Mouse (Mus musculus): ENCODE measurements at regions not wholly inside any gene's neighbourhood (a gene's known extent, or its start where the extent isn't known, plus 50 kb on each side); places are given as distances from the start of the nearest gene placed in this dataset.

- no peak for ATAC-seq (replicated peaks; ENCODE audit: low read depth, poor library complexity, severe bottlenecking)
Observed at GRCm38 (mm10) chr3:80248611-80249010, 364.3 kb downstream of the Fam198b start.

GRCm38 (mm10) chr3:80249974-80250373 lies 365.6 kb downstream of the Fam198b start:
- ATAC-seq (replicated peaks; ENCODE audit: low read depth, poor library complexity, severe bottlenecking) = no peak

- ATAC-seq (replicated peaks; ENCODE audit: low read depth, poor library complexity, severe bottlenecking) = no peak
Observed at GRCm38 (mm10) chr3:80255304-80255703, 371.0 kb downstream of the Fam198b start.

- ATAC-seq (replicated peaks; ENCODE audit: low read depth, poor library complexity, severe bottlenecking) = no peak
Observed at GRCm38 (mm10) chr3:80256383-80256782, 372.1 kb downstream of the Fam198b start.

GRCm38 (mm10) chr3:80263095-80263494 lies 378.8 kb downstream of the Fam198b start:
- ATAC-seq (replicated peaks; ENCODE audit: low read depth, poor library complexity, severe bottlenecking) = no peak

- no peak for ATAC-seq (replicated peaks; ENCODE audit: low read depth, poor library complexity, severe bottlenecking)
Observed at GRCm38 (mm10) chr3:80284656-80285055, 400.3 kb downstream of the Fam198b start.

GRCm38 (mm10) chr3:80285246-80285645 lies 400.9 kb downstream of the Fam198b start:
- ATAC-seq (replicated peaks; ENCODE audit: low read depth, poor library complexity, severe bottlenecking) = no peak

- ATAC-seq (replicated peaks; ENCODE audit: low read depth, poor library complexity, severe bottlenecking) = no peak
Observed at GRCm38 (mm10) chr3:80293485-80293884, 409.2 kb downstream of the Fam198b start.

- no peak for ATAC-seq (replicated peaks; ENCODE audit: low read depth, poor library complexity, severe bottlenecking)
Observed at GRCm38 (mm10) chr3:80307632-80308031, 423.3 kb downstream of the Fam198b start.

- no peak for ATAC-seq (replicated peaks; ENCODE audit: low read depth, poor library complexity, severe bottlenecking)
Observed at GRCm38 (mm10) chr3:80309931-80310330, 425.6 kb downstream of the Fam198b start.

- ATAC-seq (replicated peaks; ENCODE audit: low read depth, poor library complexity, severe bottlenecking) = no peak
Observed at GRCm38 (mm10) chr3:80311689-80312088, 427.4 kb downstream of the Fam198b start.

- ATAC-seq (replicated peaks; ENCODE audit: low read depth, poor library complexity, severe bottlenecking) = no peak
Observed at GRCm38 (mm10) chr3:80322291-80322690, 438.0 kb downstream of the Fam198b start.

GRCm38 (mm10) chr3:80324726-80325125 lies 440.4 kb downstream of the Fam198b start:
- ATAC-seq (replicated peaks; ENCODE audit: low read depth, poor library complexity, severe bottlenecking) = no peak

- no peak for ATAC-seq (replicated peaks; ENCODE audit: low read depth, poor library complexity, severe bottlenecking)
Observed at GRCm38 (mm10) chr3:80331776-80332175, 447.4 kb downstream of the Fam198b start.

GRCm38 (mm10) chr3:80334446-80334893 lies 450.1 kb downstream of the Fam198b start:
- ATAC-seq (replicated peaks; ENCODE audit: low read depth, poor library complexity, severe bottlenecking) = no peak

- no peak for ATAC-seq (replicated peaks; ENCODE audit: low read depth, poor library complexity, severe bottlenecking)
Observed at GRCm38 (mm10) chr3:80336123-80336674, 451.9 kb downstream of the Fam198b start.

GRCm38 (mm10) chr3:80367972-80368371 lies 434.7 kb downstream of the Gria2 start:
- no peak for ATAC-seq (replicated peaks; ENCODE audit: low read depth, poor library complexity, severe bottlenecking)

- ATAC-seq (replicated peaks; ENCODE audit: low read depth, poor library complexity, severe bottlenecking) = no peak
Observed at GRCm38 (mm10) chr3:80369214-80369941, 433.3 kb downstream of the Gria2 start.

GRCm38 (mm10) chr3:80372436-80372835 lies 430.2 kb downstream of the Gria2 start:
- ATAC-seq (replicated peaks; ENCODE audit: low read depth, poor library complexity, severe bottlenecking) = 0 out of 2 replicates have a peak, but pooled peaks have one; percentile 11

GRCm38 (mm10) chr3:80385986-80386385 lies 416.6 kb downstream of the Gria2 start:
- ATAC-seq (replicated peaks; ENCODE audit: low read depth, poor library complexity, severe bottlenecking) = no peak

GRCm38 (mm10) chr3:80396240-80396639 lies 406.4 kb downstream of the Gria2 start:
- no peak for ATAC-seq (replicated peaks; ENCODE audit: low read depth, poor library complexity, severe bottlenecking)

- ATAC-seq (replicated peaks; ENCODE audit: low read depth, poor library complexity, severe bottlenecking) = no peak
Observed at GRCm38 (mm10) chr3:80420453-80420852, 382.2 kb downstream of the Gria2 start.

All from common myeloid progenitor, adult 5-6 weeks (primary cell).